10 mouse cellular contexts compared by ENCODE assay signal in genomic region chr14:121164866-121165265, GRCm38 (mm10).
DNase-seq lines count a peak whose midpoint lies in the region; ATAC-seq lines count a peak whose summit lies in the region.
"Had no signal": no experiment of that assay in that cellular context is flagged by ENCODE, and none has a peak within 500 bp of the region (broad histone marks: within the 10 kb centered on the region; RNA-seq: fewer than 3 reads in every experiment).

No protein-coding gene starts in this region.

- no peak for ATAC-seq in hindbrain, embryonic 16.5 days
- ATAC-seq in hindbrain, embryonic 11.5 days (ENCODE audit: low FRiP score) = no peak
- ATAC-seq in midbrain, embryonic 15.5 days (replicated peaks) = no peak
- no peak for ATAC-seq in midbrain, embryonic 14.5 days (ENCODE audit: low FRiP score, low TSS enrichment)
- ATAC-seq in granulocyte monocyte progenitor cell, adult 5-6 weeks (replicated peaks; ENCODE audit: poor library complexity, severe bottlenecking) = peak; percentile 69

- H3K4me2 ChIP-seq in hindbrain, embryonic 16.5 days (ENCODE audit: low read length) = no peak overlapping the region
- no peak overlapping the region for H3K4me2 ChIP-seq in hindbrain, embryonic 11.5 days (replicated peaks; ENCODE audit: low read depth, low read length)
- H3K4me2 ChIP-seq in midbrain, embryonic 15.5 days = no peak overlapping the region
- no peak overlapping the region for H3K4me2 ChIP-seq in midbrain, embryonic 14.5 days (ENCODE audit: low read length)
- H3K4me2 ChIP-seq: limb, embryonic 13.5 days; neural tube, embryonic 13.5 days had no signal

- no peaks in the 10 kb centered on the region for H3K36me3 ChIP-seq in hindbrain, embryonic 16.5 days (ENCODE audit: control insufficient read depth, insufficient read depth, low read length)
- H3K36me3 ChIP-seq in hindbrain, embryonic 11.5 days (ENCODE audit: control insufficient read depth, insufficient read depth, low read length) = no peaks in the 10 kb centered on the region
- no peaks in the 10 kb centered on the region for H3K36me3 ChIP-seq in midbrain, embryonic 15.5 days (replicated peaks)
- no peaks in the 10 kb centered on the region for H3K36me3 ChIP-seq in midbrain, embryonic 14.5 days (ENCODE audit: control insufficient read depth, insufficient read depth, low read length)
- H3K36me3 ChIP-seq in splenic B cell, adult 2 months (ENCODE audit: control insufficient read depth, insufficient read depth, low read length, poor library complexity, severe bottlenecking) = no peaks in the 10 kb centered on the region
- H3K36me3 ChIP-seq: neural tube, embryonic 13.5 days had no signal

- DNase-seq in hindbrain, embryonic 11.5 days (ENCODE audit: low spot score) = no peak
- no peak for DNase-seq in midbrain, embryonic 14.5 days
- peak; percentile 15 for DNase-seq in splenic B cell, adult 2 months (ENCODE audit: low read depth, low spot score)
- DNase-seq in c-Kit-positive CD71-positive TER-119-positive erythroid progenitor cells, embryonic 14.5 days (ENCODE audit: low spot score) = no peak
- DNase-seq in urinary bladder, adult 18-20 months (ENCODE audit: low spot score in 2 of 2) = no peak

- H3K27ac ChIP-seq in hindbrain, embryonic 16.5 days (ENCODE audit: low read depth, low read length) = peak overlapping the region; percentile 2
- H3K27ac ChIP-seq in hindbrain, embryonic 11.5 days (ENCODE audit: low read depth, low read length) = no peak overlapping the region
- H3K27ac ChIP-seq in midbrain, embryonic 15.5 days = peak overlapping the region; percentile 10; the same call in 1 of the 2 replicates
- no peak overlapping the region for H3K27ac ChIP-seq in midbrain, embryonic 14.5 days (replicated peaks; ENCODE audit: low read depth, low read length)
- H3K27ac ChIP-seq: limb, embryonic 13.5 days; neural tube, embryonic 13.5 days had no signal

- 77% methylated on average over 1 of the region's 1 CpGs for WGBS in hindbrain, embryonic 16.5 days
- WGBS in hindbrain, embryonic 11.5 days = 91% methylated on average over 1 of the region's 1 CpGs
- 94% methylated on average over 1 of the region's 1 CpGs for WGBS in midbrain, embryonic 15.5 days
- 95% methylated on average over 1 of the region's 1 CpGs for WGBS in midbrain, embryonic 14.5 days

- no peaks in the 10 kb centered on the region for H3K27me3 ChIP-seq in hindbrain, embryonic 16.5 days (replicated peaks; ENCODE audit: control insufficient read depth, insufficient read depth, low read length)
- no peaks in the 10 kb centered on the region for H3K27me3 ChIP-seq in hindbrain, embryonic 11.5 days (ENCODE audit: control insufficient read depth, insufficient read depth, low read length)
- H3K27me3 ChIP-seq in midbrain, embryonic 15.5 days (replicated peaks) = no peaks in the 10 kb centered on the region
- H3K27me3 ChIP-seq in midbrain, embryonic 14.5 days (ENCODE audit: control insufficient read depth, insufficient read depth, low read length) = no peaks in the 10 kb centered on the region
- no peaks in the 10 kb centered on the region for H3K27me3 ChIP-seq in splenic B cell, adult 2 months (ENCODE audit: control insufficient read depth, insufficient read depth, low read length, poor library complexity, severe bottlenecking)
- H3K27me3 ChIP-seq: limb, embryonic 13.5 days; neural tube, embryonic 13.5 days had no signal

- H3K9me3 ChIP-seq in hindbrain, embryonic 16.5 days (ENCODE audit: control insufficient read depth, low read length) = no peaks in the 10 kb centered on the region
- H3K9me3 ChIP-seq in hindbrain, embryonic 11.5 days (ENCODE audit: control insufficient read depth, low read length) = no peaks in the 10 kb centered on the region
- no peaks in the 10 kb centered on the region for H3K9me3 ChIP-seq in midbrain, embryonic 15.5 days
- H3K9me3 ChIP-seq in midbrain, embryonic 14.5 days (ENCODE audit: control insufficient read depth, low read length) = no peaks in the 10 kb centered on the region
- H3K9me3 ChIP-seq: limb, embryonic 13.5 days; neural tube, embryonic 13.5 days had no signal

- peaks cover 4% of the 10 kb centered on the region; the same call in 1 of the 2 replicates for H3K4me1 ChIP-seq in hindbrain, embryonic 16.5 days (ENCODE audit: control insufficient read depth, insufficient read depth, low read depth, low read length)
- no peaks in the 10 kb centered on the region for H3K4me1 ChIP-seq in hindbrain, embryonic 11.5 days (replicated peaks; ENCODE audit: control insufficient read depth, insufficient read depth, low read length)
- H3K4me1 ChIP-seq in midbrain, embryonic 15.5 days = 0 out of 2 replicates have a peak, but pooled peaks cover 3% of the 10 kb centered on the region
- no peaks in the 10 kb centered on the region for H3K4me1 ChIP-seq in midbrain, embryonic 14.5 days (ENCODE audit: control insufficient read depth, insufficient read depth, low read length)

- no peak overlapping the region for H3K9ac ChIP-seq in hindbrain, embryonic 16.5 days (ENCODE audit: low read depth, low read length)
- no peak overlapping the region for H3K9ac ChIP-seq in hindbrain, embryonic 11.5 days (ENCODE audit: low read depth, low read length)
- no peak overlapping the region for H3K9ac ChIP-seq in midbrain, embryonic 15.5 days
- H3K9ac ChIP-seq in midbrain, embryonic 14.5 days (replicated peaks; ENCODE audit: low read length) = no peak overlapping the region
- H3K9ac ChIP-seq: limb, embryonic 13.5 days; neural tube, embryonic 13.5 days had no signal

- H3K4me3 ChIP-seq in hindbrain, embryonic 16.5 days (ENCODE audit: low read length) = no peak overlapping the region
- H3K4me3 ChIP-seq in hindbrain, embryonic 11.5 days (ENCODE audit: low read depth, low read length) = no peak overlapping the region
- no peak overlapping the region for H3K4me3 ChIP-seq in midbrain, embryonic 15.5 days
- H3K4me3 ChIP-seq in midbrain, embryonic 14.5 days (replicated peaks; ENCODE audit: low read depth, low read length) = no peak overlapping the region
- H3K4me3 ChIP-seq: limb, embryonic 13.5 days; neural tube, embryonic 13.5 days had no signal

Comparison
In these comparisons a context has a peak if more than half of its experiments do, and no peak if none do; other contexts are left out.
1. H3K27ac ChIP-seq: peak in hindbrain, embryonic 16.5 days (single experiment) and midbrain, embryonic 15.5 days (single experiment); none in hindbrain, embryonic 11.5 days (single experiment) and midbrain, embryonic 14.5 days (single experiment).